Mouse (Mus musculus) neural tube, embryonic 11.5 days (tissue): ENCODE data around the gene Map1lc3b. TPM values are rescaled to one million over a fixed set of nuclear protein-coding genes. Genes with fewer than 3 reads are reported as not detected.
A peak's percentile ranks its signal among the peaks of the same experiment; 100 is the strongest.

Source experiments
- ATAC-seq: fragments of 200-750 bp; cut with Nextera tagmentation; 2 replicates; pipeline ENCODE4 v1.8.0; 2017; ENCODE audit warnings: moderate number of reproducible peaks, mild to moderate bottlenecking, moderate TSS enrichment, moderate library complexity; ENCODE audit not compliant: insufficient read depth, low FRiP score, low TSS enrichment
- DNase-seq: peaks from one replicate; pipeline ENCODE4 v3.0.0-alpha.2; 2015; ENCODE audit warnings: low spot score
- H3K27ac ChIP-seq: fragments of 300-500 bp; sonication (generic); 2 replicates; pipeline ENCODE4 v1.5.1; 2014; ENCODE audit warnings: low read depth, mild to moderate bottlenecking, low read length
- H3K27me3 ChIP-seq: fragments of 300-500 bp; sonication (generic); 2 replicates; pipeline ENCODE4 v1.6.1; 2014; ENCODE audit warnings: mild to moderate bottlenecking, low read length, mixed read lengths; ENCODE audit not compliant: control insufficient read depth, insufficient read depth
- H3K36me3 ChIP-seq: fragments of 300-500 bp; sonication (generic); 2 replicates; pipeline ENCODE4 v1.6.1; 2014; ENCODE audit warnings: mild to moderate bottlenecking, low read length, moderate library complexity, mixed read lengths; ENCODE audit not compliant: control insufficient read depth, insufficient read depth
- H3K4me1 ChIP-seq: fragments of 300-500 bp; sonication (generic); 2 replicates; pipeline ENCODE4 v1.6.1; 2014; ENCODE audit warnings: low read length, mixed read lengths; ENCODE audit not compliant: control insufficient read depth, insufficient read depth
- H3K4me2 ChIP-seq: fragments of 300-500 bp; sonication (generic); 2 replicates; pipeline ENCODE4 v1.6.1; 2014; ENCODE audit warnings: low read depth, mild to moderate bottlenecking, moderate library complexity
- H3K4me3 ChIP-seq: fragments of 300-500 bp; sonication (generic); 2 replicates; pipeline ENCODE4 v1.5.1; 2014; ENCODE audit warnings: low read depth, low read length
- H3K9ac ChIP-seq: fragments of 300-500 bp; sonication (generic); 2 replicates; pipeline ENCODE4 v1.6.1; 2014; ENCODE audit warnings: mild to moderate bottlenecking, low read length
- H3K9me3 ChIP-seq: fragments of 300-500 bp; sonication (generic); 2 replicates; pipeline ENCODE4 v1.6.1; 2016; ENCODE audit warnings: low read length; ENCODE audit not compliant: control insufficient read depth
- WGBS: fragments of 180-500 bp; shearing (Covaris S2); extraction: QIAGEN DNeasy Blood & Tissue Kit; methylation state at CpG from one replicate; pipeline ENCODE4 v1.1.7; 2014; 5-methylcytosine and 5-hydroxymethylcytosine counted together
- polyA plus RNA-seq: library from polyadenylated mRNA; unstranded; fragments of >200 nt; fragmentation: Nextera tagmentation; extraction: Ambion mirVana; gene quantifications from 2 replicates; pipeline ENCODE4 v1.2.1, GENCODE M21; 2014

Map1lc3b gene
- polyA plus RNA-seq, 1 experiment from 2014 or later, result 313 TPM

DNA sequence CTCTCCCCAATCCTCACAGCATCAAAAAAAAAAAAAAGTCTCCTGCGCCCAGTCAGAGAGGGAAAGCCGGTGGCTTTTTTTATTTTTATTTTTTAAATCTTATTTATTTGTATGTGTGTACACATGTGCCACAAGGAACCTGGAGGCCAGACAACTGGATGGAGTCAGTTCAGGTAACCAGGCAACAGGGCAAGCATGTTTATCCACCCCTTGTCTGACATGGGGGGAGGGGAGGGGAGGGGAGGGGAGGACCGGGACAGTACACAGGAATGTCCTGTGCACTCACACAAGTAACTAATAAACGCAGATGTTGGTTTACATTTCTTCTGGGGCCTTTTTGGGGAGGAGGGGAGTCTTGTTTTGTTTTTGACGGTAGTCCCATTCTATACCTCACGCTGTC, 26.5 kb upstream of the Map1lc3b start:
- Histone ChIP-seq H3K4me1 (0 out of 2 replicates have a peak, but pooled peaks cover 5% of the 10 kb centered on the region), H3K4me3 (no peak overlapping the region), H3K9ac (no peak overlapping the region), H3K4me2 (no peak overlapping the region), H3K36me3 (peaks cover 2% of the 10 kb centered on the region), H3K9me3 (no peaks in the 10 kb centered on the region), H3K27me3 (no peaks in the 10 kb centered on the region), H3K27ac (no peak overlapping the region)
- 85% methylated on average over 6 of the region's 6 CpGs for WGBS
- ATAC-seq, result no peak
- no peak for DNase-seq

DNA sequence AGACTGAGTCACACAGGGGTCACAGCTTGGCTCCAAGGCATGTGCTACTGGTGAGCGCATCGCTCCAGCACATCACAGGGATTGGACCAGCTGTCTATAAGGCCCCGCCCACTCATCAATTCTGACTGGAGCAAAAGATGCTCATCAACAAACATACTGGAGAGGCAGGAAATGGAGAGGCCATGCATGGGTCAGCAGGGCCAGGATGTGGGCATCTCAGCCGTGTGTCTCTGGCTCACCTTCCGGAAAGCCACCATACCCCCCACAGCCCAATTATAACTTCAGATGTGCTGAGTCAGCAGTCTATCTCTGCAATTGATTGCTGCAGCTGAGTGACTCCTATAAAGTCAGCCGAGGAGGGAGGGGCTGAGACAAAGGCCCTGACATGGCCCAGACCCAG, 21.8 kb upstream of the Map1lc3b start:
- WGBS, result 69% methylated on average over 6 of the region's 6 CpGs
- H3K4me2 ChIP-seq, result no peak overlapping the region
- no peaks in the 10 kb centered on the region for H3K27me3 ChIP-seq
- no peak for ATAC-seq
- H3K4me3 ChIP-seq, result no peak overlapping the region
- H3K36me3 ChIP-seq, result peaks cover 2% of the 10 kb centered on the region; the same call in 1 of the 2 replicates
- H3K4me1 ChIP-seq, result no peaks in the 10 kb centered on the region
- no peak overlapping the region for H3K27ac ChIP-seq
- peak; percentile 45 for DNase-seq
- H3K9me3 ChIP-seq, result no peaks in the 10 kb centered on the region
- no peak overlapping the region for H3K9ac ChIP-seq

GRCm38 (mm10) chr8:121570335-121570734, 19.8 kb upstream of the Map1lc3b start:
- DNase-seq, result no peak
- H3K9ac ChIP-seq, result no peak overlapping the region
- H3K36me3 ChIP-seq, result peaks cover 2% of the 10 kb centered on the region; the same call in 1 of the 2 replicates
- no peaks in the 10 kb centered on the region for H3K4me1 ChIP-seq
- no peak overlapping the region for H3K27ac ChIP-seq
- H3K27me3 ChIP-seq, result no peaks in the 10 kb centered on the region
- H3K4me3 ChIP-seq, result no peak overlapping the region
- no peak overlapping the region for H3K4me2 ChIP-seq
- H3K9me3 ChIP-seq, result no peaks in the 10 kb centered on the region
- WGBS, result 88% methylated on average over 21 of the region's 21 CpGs
- ATAC-seq, result no peak

GRCm38 (mm10) chr8:121570801-121571200, 19.4 kb upstream of the Map1lc3b start:
- Histone ChIP-seq H3K4me1 (no peaks in the 10 kb centered on the region), H3K36me3 (no peaks in the 10 kb centered on the region; the same call in 1 of the 2 replicates), H3K27ac (no peak overlapping the region), H3K27me3 (no peaks in the 10 kb centered on the region), H3K4me3 (no peak overlapping the region), H3K9ac (no peak overlapping the region), H3K4me2 (no peak overlapping the region), H3K9me3 (no peaks in the 10 kb centered on the region)
- whole genome bisulfite sequencing, result 86% methylated on average over 17 of the region's 17 CpGs
- ATAC-seq, result no peak
- no peak for DNase-seq

DNA sequence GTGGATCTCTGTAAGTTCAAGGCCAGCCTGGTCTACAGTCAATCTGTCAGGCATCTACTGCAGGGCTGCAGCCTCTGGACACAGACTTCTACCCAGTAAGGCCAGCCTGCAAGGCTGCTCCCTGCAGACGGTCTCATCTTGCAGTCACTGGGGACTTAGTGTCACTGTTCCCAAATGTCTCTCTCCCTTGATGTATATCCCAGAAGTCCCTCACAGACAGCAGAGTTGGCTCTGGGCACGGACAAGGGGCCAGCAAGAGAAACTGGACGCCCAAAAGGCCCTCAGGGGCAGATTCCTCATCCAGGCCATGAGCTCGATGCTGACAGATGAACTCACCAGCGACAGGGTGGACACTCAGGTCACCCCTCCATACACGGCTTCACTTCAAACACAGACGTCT, 18.0 kb upstream of the Map1lc3b start:
- Histone ChIP-seq H3K27me3 (no peaks in the 10 kb centered on the region), H3K4me2 (no peak overlapping the region), H3K36me3 (no peaks in the 10 kb centered on the region), H3K9me3 (no peaks in the 10 kb centered on the region), H3K27ac (no peak overlapping the region), H3K4me1 (peaks cover 4% of the 10 kb centered on the region; the same call in 1 of the 2 replicates), H3K9ac (no peak overlapping the region), H3K4me3 (no peak overlapping the region)
- DNase-seq, result no peak
- WGBS, result 69% methylated on average over 7 of the region's 7 CpGs
- ATAC-seq, result no peak

- Histone ChIP-seq H3K27me3 (no peaks in the 10 kb centered on the region), H3K9ac (no peak overlapping the region), H3K4me3 (no peak overlapping the region), H3K36me3 (no peaks in the 10 kb centered on the region), H3K27ac (no peak overlapping the region), H3K9me3 (no peaks in the 10 kb centered on the region), H3K4me2 (no peak overlapping the region), H3K4me1 (peaks cover 9% of the 10 kb centered on the region)
- DNase-seq, result no peak
- WGBS, result 67% methylated on average over 3 of the region's 3 CpGs
- no peak for ATAC-seq
These were observed 16.9 kb upstream of the Map1lc3b start for GRCm38 (mm10) chr8:121573275-121573674.

- Histone ChIP-seq H3K4me3 (no peak overlapping the region), H3K27ac (no peak overlapping the region), H3K4me1 (peaks cover 9% of the 10 kb centered on the region), H3K9ac (no peak overlapping the region), H3K4me2 (no peak overlapping the region), H3K36me3 (no peaks in the 10 kb centered on the region), H3K27me3 (no peaks in the 10 kb centered on the region), H3K9me3 (no peaks in the 10 kb centered on the region)
- WGBS, result 82% methylated on average over 3 of the region's 3 CpGs
- no peak for ATAC-seq
- no peak for DNase-seq
These were observed 14.5 kb upstream of the Map1lc3b start for GRCm38 (mm10) chr8:121575661-121576060.

DNA sequence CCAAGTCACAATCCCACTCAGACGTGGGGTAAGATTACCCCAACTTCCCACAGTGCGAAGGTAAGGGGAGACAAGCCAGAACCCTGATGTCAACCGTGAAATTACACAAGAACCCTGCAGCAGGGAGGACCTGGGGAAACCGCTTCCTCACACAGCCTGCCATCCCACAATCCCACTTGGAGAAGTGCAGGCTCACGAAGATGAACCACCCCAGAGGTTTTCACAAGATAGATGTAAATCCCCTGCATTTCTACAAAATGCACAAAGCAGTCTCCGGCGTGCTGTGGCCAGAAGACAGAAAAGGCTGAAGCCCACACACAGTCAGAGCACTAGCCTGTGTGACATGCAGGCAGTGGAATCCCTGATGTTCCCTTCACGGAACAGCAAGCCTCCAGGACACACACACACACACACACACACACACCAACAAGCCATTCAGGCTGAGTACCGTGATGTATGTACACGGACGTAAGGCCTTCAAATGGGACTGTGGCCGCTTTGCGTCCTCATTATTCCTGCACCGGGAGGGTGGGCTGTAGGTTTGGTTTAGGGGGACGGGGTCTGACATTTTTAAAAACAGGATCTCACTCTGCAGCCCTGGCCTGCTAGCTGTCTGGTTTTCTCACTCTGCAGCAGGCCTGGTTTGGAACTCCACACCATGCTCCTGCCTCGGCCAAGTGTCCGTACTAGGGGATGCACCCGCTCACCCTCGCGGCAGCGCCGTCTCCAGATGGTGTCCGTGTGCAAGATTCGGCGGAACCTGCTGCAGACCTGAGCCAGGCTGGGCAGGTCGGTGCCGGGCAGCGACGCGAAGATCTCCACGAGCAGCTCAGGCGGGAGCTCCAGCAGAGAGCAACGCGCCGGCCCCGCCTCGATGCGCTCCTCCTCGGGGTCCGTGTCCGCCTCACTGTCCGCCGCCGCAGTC, 12.1 kb upstream of the Map1lc3b start:
- Histone ChIP-seq H3K9ac (peak overlapping the region; percentile 77), H3K4me3 (peak overlapping the region; percentile 79), H3K4me1 (peaks cover 9% of the 10 kb centered on the region), H3K9me3 (no peaks in the 10 kb centered on the region), H3K27ac (no peak overlapping the region), H3K4me2 (peak overlapping the region; percentile 74), H3K27me3 (no peaks in the 10 kb centered on the region), H3K36me3 (no peaks in the 10 kb centered on the region)
- DNase-seq, result peak; percentile 44
- 3% methylated on average over 44 of the region's 44 CpGs for WGBS
- peak; percentile 54; the same call in 1 of the 2 replicates for ATAC-seq
